Mouse (Mus musculus): ENCODE measurements at regions not wholly inside any gene's neighbourhood (a gene's known extent, or its start where the extent isn't known, plus 50 kb on each side); places are given as distances from the start of the nearest gene placed in this dataset.
A peak's percentile ranks its signal among the peaks of the same experiment; 100 is the strongest.

DNA sequence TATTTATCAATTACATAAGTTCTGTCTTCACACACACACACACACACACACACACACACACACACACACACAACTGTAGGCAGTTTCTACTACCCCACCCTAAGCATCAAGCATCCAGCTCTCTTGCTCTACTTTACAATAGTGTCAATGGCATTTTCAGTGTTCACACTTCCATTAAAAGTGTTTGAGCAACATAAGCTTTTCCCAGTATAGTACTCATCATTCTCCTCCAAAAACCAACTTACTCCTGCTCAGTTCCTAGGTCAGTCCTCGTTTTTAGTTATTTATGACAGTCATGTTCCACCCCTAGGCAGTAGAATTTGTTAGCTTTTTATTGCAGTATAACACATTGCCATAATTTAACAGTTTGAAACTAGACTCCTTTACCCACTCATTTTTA lies 145.4 kb upstream of the Lrrc7 start:
- 72% methylated on average over 1 of the region's 1 CpGs for WGBS
- ATAC-seq (replicated peaks; ENCODE audit: low FRiP score) (no peak), DNase-seq (ENCODE audit: low spot score) (no peak)
- Histone ChIP-seq H3K27me3 (ENCODE audit: control insufficient read depth, insufficient read depth, low read length) (no peaks in the 10 kb centered on the region), H3K4me1 (replicated peaks; ENCODE audit: control insufficient read depth, insufficient read depth, low read length) (no peaks in the 10 kb centered on the region), H3K4me3 (ENCODE audit: low read depth, low read length) (no peak overlapping the region), H3K4me2 (ENCODE audit: low read depth, low read length, severe bottlenecking) (no peak overlapping the region), H3K9me3 (ENCODE audit: control insufficient read depth, low read length) (no peaks in the 10 kb centered on the region), H3K27ac (ENCODE audit: low read depth, low read length) (no peak overlapping the region), H3K36me3 (ENCODE audit: control insufficient read depth, insufficient read depth, low read length) (no peaks in the 10 kb centered on the region), H3K9ac (ENCODE audit: low read length) (no peak overlapping the region)

GRCm38 (mm10) chr3:158694936-158695335 lies 132.9 kb upstream of the Lrrc7 start:
- H3K27ac ChIP-seq (ENCODE audit: low read depth, low read length), result no peak overlapping the region
- WGBS, result 50% methylated on average over 3 of the region's 3 CpGs

GRCm38 (mm10) chr3:158690686-158691085 lies 128.7 kb upstream of the Lrrc7 start:
- no peak overlapping the region for H3K27ac ChIP-seq (ENCODE audit: low read depth, low read length)
- H3K9ac ChIP-seq (ENCODE audit: low read length), result no peak overlapping the region
- no peaks in the 10 kb centered on the region for H3K27me3 ChIP-seq (ENCODE audit: control insufficient read depth, insufficient read depth, low read length)
- no peaks in the 10 kb centered on the region for H3K4me1 ChIP-seq (replicated peaks; ENCODE audit: control insufficient read depth, insufficient read depth, low read length)
- no peak for ATAC-seq (replicated peaks; ENCODE audit: low FRiP score)
- H3K4me2 ChIP-seq (ENCODE audit: low read depth, low read length, severe bottlenecking), result no peak overlapping the region
- no peak overlapping the region for H3K4me3 ChIP-seq (ENCODE audit: low read depth, low read length)
- DNase-seq (ENCODE audit: low spot score), result no peak
- no peaks in the 10 kb centered on the region for H3K9me3 ChIP-seq (ENCODE audit: control insufficient read depth, low read length)
- no peaks in the 10 kb centered on the region for H3K36me3 ChIP-seq (ENCODE audit: control insufficient read depth, insufficient read depth, low read length)
- 85% methylated on average over 1 of the region's 1 CpGs for WGBS

More at GRCm38 (mm10) chr3:158694936-158695335, 132.9 kb upstream of the Lrrc7 start:
- H3K4me3 ChIP-seq (ENCODE audit: low read depth, low read length), result no peak overlapping the region
- H3K27me3 ChIP-seq (ENCODE audit: control insufficient read depth, insufficient read depth, low read length), result no peaks in the 10 kb centered on the region
- H3K9ac ChIP-seq (ENCODE audit: low read length), result no peak overlapping the region
- ATAC-seq (replicated peaks; ENCODE audit: low FRiP score) (0 out of 2 replicates have a peak, but pooled peaks have one; percentile 27), DNase-seq (ENCODE audit: low spot score) (no peak)
- H3K9me3 ChIP-seq (ENCODE audit: control insufficient read depth, low read length), result no peaks in the 10 kb centered on the region
- H3K36me3 ChIP-seq (ENCODE audit: control insufficient read depth, insufficient read depth, low read length), result no peaks in the 10 kb centered on the region
- no peak overlapping the region for H3K4me2 ChIP-seq (ENCODE audit: low read depth, low read length, severe bottlenecking)
- H3K4me1 ChIP-seq (replicated peaks; ENCODE audit: control insufficient read depth, insufficient read depth, low read length), result no peaks in the 10 kb centered on the region

DNA sequence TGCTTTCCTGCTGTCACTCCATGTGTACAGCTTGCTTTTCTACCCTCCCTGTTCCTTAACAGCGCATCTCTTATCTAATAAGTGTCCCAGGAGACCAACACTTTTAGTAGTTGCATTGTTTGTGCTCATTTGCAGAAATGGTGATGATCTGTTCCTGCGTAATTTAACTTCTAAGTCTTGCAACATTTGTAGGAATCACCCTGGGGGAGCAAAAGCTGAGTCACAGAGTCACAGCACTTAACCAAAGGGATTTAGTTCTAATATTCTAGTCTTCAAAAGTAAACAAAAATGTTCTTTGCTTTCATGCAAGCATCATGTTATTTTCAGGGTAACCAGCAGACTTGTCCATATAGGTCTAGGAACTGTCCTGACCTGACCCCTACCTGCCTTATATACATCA lies 83.7 kb upstream of the Lrrc7 start:
- Histone ChIP-seq H3K9me3 (ENCODE audit: control insufficient read depth, low read length) (no peaks in the 10 kb centered on the region), H3K4me2 (ENCODE audit: low read depth, low read length, severe bottlenecking) (no peak overlapping the region), H3K4me1 (replicated peaks; ENCODE audit: control insufficient read depth, insufficient read depth, low read length) (no peaks in the 10 kb centered on the region), H3K27me3 (ENCODE audit: control insufficient read depth, insufficient read depth, low read length) (no peaks in the 10 kb centered on the region), H3K9ac (ENCODE audit: low read length) (no peak overlapping the region), H3K27ac (ENCODE audit: low read depth, low read length) (no peak overlapping the region), H3K4me3 (ENCODE audit: low read depth, low read length) (no peak overlapping the region), H3K36me3 (ENCODE audit: control insufficient read depth, insufficient read depth, low read length) (no peaks in the 10 kb centered on the region)
- WGBS, result 92% methylated on average over 2 of the region's 2 CpGs
- DNase-seq (ENCODE audit: low spot score) (no peak), ATAC-seq (replicated peaks; ENCODE audit: low FRiP score) (no peak)

Measured in forebrain, embryonic 11.5 days (tissue).